Mouse (Mus musculus) thymus, adult 18-20 months (tissue): ENCODE data around the gene Fcho1.
"Not testable (repeated sequence)": the region's sequence is repeated elsewhere in the genome, so short reads cannot be mapped to it uniquely, and the experiment has no call there.

Experiments
- DNase-seq, 2 experiments: peaks; one replicate each; pipeline ENCODE4 v3.0.0; 2022; ENCODE audit warnings: mixed read lengths in 2 of 2

Fcho1 gene

DNA sequence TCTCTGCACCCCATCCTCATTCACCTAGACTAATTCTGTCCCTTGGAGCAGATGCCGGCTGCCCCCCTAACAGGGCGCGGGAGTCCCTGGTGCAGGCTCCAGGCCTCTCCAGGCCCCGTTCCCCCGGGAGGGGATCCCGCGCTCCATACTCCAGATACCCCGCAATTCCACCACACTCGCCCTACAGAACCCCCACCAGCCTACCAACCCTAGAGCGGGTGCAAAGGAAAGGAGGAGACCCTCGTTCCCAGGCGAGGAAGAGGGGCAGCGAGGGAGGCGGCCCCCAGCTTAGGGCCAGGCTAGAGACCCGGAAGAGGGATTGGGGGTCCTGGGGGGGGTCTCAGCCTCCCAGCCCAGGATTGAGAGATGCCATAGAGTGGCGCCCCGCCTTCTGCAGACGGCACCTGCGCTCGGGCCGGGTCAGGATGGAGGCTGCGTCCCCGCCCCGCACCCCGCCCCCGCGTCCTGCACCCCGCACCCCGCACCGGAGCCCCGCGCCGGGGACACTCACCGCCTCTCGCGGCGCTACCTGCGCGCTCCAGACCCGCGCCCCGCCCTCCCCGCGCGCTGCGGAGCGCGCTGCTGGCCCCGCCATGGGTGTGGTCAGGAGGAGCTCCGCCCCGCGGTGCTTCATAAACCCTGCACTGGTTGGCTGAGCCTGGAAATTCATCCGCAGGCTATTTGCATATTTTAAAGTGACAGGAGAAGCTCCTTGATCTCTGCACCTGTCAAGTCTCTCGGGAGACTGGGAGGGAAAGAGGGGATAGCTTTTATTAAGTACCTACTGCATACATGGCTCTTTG is at the start of gene Fcho1:
Gene Fcho1 (minus strand): TSS at position 595 of the 803 bp plus-strand sequence.
- peak; percentile 83 to 88 for DNase-seq

DNA sequence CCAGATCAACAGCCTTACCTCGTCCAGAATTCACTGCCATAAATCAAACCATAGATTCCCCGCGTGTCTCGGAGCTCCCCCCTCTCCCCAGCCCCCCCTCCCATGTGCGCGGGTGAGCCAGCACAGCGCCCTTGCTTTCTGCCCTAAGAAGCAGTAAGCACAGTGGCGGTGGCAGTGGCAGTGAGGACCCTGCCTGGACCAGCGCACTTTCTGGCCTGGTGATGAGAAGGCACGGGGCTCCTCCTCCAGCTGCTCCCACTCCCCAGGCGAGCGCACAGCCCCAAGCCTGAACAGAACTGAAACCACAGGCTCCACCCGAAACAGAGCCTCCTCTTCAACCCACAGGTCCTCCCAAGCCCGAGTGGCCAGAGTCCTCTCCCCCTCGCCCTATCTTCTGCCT is 45.8 kb upstream of the Fcho1 start:
- DNase-seq = no peak

DNA sequence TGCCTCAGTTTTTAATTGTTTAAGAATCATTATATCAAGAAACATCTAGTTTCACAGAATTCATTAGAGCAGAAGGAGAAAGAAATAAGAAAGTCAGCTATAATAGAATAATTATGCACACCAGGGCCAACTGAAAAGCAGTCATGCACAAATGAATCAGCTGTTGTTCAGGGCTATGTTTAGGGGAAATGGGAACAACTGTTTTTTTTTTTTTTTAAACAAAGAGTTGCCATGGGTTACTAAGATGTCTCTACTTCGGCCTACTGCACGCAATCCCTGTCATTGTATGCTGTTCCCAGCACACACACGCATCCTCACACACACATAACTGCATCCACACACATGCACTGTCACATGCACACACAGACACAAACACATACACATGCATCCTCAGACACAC is 33.3 kb upstream of the Fcho1 start:
- no peak for DNase-seq

DNA sequence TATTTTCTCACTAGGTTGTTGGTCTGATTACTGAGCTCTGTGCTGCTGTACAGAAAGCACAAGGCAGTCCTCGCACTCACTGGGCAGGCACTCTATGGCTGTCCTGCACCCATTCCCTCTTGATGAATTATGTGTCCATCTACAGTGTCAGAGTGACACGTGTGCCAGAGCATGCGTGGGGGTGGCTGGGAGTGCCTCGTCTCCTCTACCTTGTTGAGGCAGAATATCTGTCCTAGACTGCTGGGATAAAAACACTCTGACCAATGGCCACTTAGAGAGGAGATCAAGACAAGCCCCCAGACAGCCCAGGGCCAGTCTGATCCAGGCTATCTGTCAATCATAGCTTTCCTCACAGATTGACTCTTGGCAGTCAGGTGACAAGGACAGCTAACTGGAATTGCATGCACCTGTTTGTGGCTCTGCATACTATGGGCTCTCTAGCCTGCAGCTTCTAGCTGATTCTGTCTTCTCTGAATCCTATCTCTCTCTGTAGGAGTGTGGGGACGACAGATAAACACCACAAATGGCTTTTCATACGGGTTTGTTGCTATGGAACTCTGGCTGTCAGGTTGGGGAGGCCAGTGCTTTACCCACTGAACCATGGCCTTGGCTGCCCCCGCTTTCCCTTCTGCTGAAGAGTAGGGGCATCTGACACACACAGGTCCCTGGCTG is 27.5 kb upstream of the Fcho1 start:
- DNase-seq = not testable (repeated sequence)

DNA sequence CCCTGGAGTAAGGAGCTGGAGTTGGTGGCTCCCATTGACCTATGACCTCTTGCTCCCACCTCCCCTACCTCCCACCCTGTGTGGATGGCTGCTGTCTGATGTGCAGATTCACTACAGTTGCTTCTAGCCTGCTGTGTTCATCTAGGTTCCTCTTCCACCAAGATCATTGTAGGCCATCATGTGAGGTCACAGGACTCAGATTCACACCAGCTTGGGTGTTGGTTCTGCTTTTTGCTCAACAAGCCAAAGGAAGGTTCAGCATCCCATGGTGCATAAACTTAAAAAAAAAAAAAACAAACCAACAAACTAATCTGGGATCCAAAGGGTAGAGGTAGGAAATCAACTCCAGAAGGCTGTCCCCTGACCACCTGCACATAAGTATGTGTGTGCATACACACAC is 26.7 kb upstream of the Fcho1 start:
- DNase-seq = not testable (repeated sequence)

DNA sequence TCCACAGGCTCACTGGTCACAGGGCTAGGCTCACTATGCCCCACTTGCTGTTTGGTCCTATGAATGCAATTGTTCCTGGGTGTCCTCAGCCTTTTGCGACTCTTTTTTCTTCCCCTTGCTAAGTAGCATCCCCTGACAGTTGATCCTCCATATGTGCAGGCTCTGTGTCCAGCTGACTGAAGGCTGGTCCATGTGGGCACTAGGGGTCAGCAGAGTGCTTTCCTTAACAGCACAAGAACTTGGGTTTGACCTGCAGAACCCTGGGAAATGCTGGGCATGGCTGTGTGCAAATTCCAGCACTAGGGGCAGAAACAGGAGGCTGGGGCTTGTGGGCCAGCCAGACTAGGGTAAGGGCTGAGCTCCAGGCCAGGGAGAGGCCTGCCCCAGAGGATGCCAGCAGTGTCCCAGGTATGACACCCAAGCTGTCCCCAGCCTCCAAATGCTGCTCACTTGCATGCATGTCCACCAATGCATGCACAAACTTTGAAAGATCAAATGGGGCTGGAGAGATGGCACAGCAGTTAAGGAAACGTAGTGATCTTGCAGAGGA is 25.9 kb upstream of the Fcho1 start:
- DNase-seq = not testable (repeated sequence)

DNA sequence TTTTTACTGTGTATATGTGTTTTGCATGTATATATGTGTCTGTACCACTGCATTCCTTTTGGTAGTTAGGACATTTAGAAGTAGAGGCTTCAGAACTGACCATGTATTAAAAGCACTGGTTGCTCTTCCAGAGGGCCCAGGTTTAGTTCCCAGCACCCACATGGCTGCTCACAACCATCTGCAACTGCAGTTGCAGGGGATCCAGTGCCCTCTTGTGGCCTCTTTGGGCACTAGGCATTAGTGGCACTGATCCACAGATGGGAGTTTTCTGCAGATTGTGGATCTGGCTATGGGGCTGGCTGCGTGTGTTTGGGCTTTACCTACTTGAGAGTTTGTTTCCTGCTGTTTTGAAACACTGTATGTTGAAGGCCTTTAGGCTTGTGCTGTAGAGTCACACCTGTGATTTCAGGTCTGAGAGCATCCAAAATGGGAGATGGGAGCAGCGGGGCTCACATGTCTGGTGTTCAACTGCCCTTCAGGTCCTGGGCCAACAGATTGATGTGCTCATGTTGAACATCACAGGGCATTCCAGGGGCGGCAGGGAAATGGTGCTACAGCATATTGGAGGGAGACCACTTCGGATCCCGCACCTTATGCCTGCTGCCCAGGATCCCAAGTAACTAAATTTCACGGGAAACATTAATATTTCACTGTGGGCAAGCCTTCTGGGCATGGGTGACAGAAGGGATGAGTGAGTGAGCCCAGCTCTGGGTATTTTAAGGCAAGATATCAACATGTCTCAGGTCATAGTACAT is 24.0 kb upstream of the Fcho1 start:
- not testable (repeated sequence) for DNase-seq

DNA sequence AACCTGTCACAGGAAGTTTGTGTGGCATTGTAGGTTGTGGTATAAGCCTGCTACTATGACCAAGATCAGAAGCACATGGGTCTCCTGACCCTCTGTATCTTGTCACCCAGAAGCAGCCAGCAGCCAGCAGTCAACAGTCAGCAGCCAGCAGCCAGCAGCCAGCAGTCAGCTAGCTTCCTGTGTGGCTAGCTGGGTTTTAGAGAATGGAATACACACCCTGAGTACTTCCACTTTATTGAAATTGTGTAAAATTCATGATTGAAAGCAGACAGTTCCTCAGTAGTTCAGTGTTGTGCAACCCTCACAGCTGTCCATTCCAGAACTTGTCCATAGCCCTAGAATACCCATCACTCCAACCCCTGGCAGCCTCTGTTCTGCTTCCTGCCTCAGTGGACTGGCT is 21.6 kb upstream of the Fcho1 start:
- DNase-seq = not testable (repeated sequence)

DNA sequence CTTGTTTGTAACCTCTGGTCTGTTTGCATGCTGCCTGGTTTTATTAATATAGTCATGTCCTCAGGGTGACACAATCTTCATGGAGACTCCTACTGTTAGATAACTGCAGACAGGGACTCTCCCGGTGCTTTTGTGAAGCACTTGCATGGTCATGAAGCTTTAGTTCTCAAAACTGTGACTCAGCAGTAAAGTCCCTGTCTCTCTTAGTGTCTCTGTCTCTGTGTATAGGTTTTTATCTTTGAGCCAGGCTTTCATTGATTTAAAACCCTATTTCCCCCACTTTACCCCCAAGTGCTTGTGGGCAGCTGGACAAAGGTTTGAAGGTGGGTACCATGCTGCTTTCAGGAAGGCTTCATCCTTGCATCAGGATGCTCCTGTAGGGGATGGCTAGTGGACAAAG is 19.8 kb upstream of the Fcho1 start:
- DNase-seq = no peak

DNA sequence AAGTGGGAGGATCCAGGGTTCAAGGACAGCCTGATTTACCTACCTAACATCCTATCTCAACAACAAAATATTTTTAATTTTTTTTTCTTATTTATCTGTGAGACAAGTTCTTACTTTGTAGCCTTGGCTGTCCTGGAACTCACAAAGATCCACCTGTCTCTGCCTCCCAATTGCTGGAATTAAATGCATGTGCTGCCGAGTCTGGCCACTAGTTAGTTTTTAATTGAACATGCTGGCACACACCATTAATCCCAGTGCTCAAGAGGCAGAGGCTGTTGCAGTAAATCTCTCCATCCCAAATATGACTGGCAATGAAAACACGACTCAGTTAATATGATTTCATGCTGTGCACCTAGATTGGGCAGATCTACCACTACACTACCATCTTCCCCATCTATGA is 17.3 kb upstream of the Fcho1 start:
- DNase-seq = no peak

DNA sequence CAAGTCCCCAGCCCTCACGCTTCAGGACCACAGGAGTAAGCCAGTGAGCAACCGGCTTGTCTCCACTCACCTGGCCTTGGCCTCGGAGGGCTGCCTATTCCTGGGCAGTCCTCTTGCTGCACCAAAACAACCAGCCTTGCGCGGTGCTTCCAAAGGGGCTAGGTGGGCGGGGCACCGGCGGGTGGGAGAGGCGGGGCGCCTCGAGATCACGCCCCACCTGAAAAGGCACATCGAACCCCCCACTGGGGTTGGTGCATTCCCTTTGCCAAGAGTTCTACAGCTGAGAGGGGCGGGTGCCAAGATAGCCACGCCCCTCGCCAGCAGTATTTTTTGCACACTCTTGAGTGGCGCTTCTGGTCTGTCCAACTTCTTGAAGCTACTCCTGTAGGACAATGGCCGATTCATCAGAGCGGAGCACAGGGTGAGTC is 16.2 kb upstream of the Fcho1 start:
- DNase-seq = no peak

DNA sequence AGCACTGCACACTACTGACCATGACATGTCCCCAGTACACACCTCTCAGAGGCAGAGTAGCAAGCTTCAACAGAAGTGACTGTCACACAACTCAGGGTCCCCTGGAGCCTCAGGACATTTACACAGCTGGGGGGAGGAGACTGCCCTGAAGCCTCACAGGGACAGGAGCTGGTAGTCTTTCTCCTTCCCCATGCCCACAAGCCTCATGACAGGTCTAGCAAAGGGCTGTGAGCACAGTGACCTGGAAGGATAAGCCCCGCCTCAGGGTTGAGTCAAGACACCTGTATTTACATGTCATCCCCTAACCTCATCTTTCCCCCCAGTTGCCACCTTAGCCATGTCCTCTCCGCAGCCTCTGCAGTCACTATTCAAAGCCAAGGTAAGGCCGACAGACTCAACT is 15.7 kb upstream of the Fcho1 start:
- DNase-seq = no peak

DNA sequence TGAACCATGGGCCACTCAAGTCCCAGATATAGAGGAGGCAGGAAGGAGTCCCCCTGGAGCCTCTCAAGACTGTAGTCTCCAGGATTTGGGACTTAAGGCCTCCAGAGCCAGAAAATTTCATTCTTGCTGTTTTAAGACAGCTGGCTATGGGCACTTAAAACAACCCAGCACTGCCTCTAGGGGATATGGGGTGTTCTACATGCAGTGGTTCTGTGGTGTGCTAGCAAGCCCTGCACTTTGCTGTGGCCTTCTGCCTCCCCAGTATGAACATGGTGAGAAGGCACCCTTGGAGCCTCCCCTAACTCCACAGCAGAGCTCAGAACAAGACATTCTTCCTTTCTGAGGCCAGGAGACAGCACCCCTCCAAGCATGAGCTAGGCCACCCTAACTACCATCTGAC is 12.8 kb upstream of the Fcho1 start:
- DNase-seq = not testable (repeated sequence)

DNA sequence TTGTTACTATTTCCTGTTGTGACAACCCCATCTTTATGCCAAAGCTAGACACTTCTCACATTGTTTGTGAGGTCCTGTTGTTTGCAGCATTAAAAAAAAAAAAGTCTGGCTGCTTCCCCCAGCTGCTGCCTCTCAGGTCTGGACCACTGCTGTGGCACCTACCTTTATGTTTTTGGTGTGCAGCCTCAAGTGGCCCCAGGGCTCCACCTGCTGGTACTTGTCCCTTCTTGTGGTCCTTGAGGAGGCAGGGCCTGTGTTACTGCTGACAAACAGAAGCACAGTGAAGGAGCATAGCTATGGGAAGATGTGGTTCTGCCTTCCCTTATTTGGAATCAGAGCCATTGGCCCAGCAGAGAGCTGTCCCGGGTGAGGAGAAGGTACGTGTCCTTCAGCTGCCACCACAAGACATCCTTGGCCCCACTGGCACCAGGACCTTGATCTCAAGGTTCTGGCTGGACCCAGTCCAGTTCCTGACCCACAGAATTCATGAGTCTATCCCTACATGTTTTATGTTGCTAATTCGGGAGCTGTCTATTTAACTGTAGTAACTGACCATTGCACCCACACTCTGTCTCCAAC is 6.2 kb upstream of the Fcho1 start:
- DNase-seq = peak; percentile 56 to 64

DNA sequence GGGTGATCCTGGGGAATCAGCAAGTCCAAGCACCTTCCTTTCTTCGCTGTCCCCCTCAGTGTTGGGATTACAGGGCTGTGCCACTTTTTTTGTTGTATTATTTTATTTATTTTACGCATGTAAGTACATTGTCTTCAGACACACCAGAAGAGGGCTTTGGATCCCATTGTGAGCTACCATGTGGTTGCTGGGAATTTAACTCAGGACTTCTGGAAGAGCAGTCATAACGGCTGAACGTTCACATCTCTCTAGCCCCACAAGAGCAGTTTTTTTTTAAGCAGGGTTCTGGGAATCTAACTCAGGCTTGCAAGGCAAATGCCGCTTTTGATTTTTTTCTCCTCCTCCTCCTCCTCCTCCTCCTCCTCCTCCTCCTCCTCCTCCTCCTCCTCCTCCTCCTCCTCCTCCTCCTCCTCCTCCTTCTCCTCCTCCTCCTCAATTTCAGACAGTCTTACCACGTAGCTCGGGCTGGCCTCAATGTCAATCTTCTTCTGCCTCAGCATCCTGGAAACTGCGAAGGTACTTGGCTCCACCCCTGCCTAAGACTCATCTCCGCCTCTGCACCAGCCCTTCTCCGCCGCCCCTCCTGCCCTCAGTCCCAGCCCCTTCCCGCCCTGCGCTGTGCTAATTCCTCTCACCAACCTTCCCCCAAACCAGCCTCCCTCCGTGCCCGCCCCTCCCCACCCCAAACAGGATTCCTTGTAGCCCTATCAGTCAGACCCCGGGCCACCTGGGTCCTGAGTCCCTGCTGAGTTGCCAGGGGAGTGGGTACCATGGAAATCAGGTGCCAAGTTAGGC is 3.5 kb upstream of the Fcho1 start:
- peak; percentile 48 to 64 for DNase-seq

DNA sequence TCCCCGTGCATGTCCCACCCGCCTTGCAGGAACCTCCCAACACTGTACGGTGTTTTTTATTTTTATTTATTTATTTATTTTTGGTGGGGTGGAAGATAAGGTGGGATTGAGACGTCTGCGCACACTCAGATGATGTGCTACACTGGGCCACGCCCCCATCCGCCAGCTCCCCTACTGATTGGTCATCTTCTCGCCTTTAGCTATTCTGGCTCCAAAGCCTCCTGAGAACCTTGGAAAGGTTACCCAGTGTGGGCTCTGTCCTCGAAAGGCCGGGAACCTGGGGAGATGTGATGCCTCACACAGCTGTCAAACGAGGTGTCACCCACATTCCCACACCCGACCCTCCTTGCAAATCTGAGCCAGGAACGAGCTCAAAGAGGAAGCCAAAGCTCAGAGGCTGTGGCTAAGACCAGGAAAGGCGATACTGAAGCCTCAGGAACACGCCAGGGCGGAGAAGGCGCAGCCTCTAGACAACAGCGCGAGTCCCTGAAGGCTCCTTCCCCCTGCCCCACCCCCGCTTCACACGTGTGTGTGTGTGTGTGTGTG is 2.8 kb upstream of the Fcho1 start:
- DNase-seq = no peak

DNA sequence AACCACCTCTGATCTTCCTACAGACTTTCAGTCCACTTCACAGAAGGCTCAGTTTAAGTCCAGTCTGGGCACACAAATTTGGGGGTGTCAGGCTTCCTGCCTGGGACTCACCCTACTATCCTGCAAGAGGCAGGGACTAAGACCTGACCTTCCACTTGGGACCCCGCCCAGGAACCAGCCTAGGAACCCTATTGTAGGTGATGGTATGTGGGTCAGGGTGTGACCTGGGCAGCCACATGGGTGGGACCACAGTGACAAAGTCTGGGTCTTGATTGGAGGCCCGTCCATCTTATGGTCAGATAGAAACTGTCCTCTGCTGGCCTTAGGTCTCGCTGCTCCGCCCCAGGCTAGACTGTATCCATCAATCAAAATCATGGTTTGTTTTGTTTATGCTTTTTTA is 1.1 kb downstream of the Fcho1 start:
- no peak for DNase-seq

DNA sequence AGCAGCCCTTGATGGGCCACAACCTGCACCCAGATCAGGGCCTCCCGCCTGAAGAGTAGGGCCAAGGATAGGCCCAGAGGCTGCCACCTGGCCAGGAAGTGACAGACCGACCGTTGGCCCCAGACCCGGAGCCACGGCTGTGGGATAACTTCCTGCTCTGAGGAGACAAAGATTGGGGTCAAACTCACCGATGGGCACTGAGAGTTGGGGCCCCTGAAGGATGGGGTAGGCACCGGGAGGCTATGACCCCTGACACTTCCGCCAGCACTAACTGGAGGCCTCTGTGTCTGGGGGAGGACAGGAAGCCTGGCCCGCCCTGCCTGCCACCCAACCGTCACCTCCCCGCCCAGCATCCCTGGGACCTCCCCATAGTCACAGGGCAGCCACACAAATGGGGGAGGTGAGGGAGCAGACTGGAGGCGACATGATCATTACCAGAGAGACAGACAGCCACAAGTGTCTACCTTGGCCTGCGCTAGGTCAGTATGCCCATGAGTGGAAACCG is 2.4 kb downstream of the Fcho1 start:
- peak; percentile 81 to 89 for DNase-seq

DNA sequence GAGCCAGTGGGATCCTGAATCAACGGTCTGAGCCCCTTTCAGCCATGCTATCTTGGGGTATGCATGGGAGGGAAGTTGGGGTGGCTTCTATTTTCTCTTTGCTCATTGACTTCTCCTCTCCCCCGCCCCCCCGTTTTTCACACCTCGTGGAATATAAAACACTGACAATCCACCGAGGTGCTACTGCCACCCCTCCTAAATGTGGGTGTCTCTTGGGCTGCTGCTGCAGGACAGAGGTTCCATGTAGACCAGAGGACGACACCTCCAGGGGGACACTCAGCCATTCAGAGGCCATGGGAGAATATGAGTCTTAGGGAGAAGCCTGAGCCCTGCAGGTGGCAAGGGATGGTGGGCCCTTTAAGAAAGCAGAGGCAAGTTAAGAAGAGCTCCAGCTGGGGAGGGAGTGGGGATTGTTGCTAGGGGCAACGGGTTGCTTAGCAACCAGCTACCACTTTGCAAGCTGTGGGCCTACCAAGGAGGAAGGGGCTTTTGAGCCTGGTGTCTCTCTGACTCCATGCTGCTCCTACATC is 5.5 kb downstream of the Fcho1 start:
- peak in 1 of 2 experiments; percentile 54 for DNase-seq

DNA sequence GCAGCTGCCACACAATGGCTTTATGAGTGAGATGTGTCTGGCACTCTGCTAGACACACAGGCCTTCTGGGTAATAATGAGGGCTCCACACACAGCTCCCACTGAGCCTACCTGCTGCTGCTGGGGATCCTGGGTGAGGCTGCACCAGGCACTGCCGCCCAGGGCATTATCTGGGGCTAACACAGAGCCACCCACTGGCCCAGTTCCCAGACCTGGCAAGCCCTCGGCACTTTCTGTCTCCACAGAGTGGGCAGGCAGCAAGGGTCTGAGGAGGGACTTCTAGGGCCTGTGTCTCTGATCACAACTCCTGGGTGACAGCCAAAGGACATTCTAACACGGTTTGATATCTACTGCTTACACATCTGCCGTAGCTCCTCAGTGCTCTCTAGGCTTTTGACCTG is 6.3 kb downstream of the Fcho1 start:
- DNase-seq = no peak

DNA sequence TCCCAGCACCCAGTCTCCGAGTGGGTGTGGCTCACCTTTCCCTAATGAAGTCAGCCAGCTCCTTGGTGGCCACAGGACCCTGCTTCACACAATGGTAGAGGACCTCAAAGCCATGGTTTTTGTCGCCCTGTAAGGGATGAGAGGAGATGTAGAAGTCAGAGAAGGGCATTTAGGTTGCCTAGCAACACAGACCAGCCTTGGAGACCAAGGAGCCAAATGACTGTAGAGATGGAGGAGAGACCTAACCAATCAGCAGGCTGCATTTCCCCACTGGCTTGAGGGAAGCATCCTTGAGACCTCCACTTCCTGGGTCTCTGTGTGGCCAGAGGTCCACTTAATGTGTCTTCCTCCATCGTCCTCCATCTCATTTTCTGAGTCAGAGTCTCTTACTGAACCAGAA is 7.3 kb downstream of the Fcho1 start:
- no peak for DNase-seq
